Mouse (Mus musculus): Measurements from ENCODE around the gene Cd84. TPM values are rescaled to one million over a fixed set of nuclear protein-coding genes. Genes with fewer than 3 reads are reported as not detected.
"Not testable (repeated sequence)": the region's sequence is repeated elsewhere in the genome, so short reads cannot be mapped to it uniquely, and the experiment has no call there.

Cd84 gene
- polyA plus RNA-seq, 1 experiment from 2014 or later = 0.64 TPM

DNA sequence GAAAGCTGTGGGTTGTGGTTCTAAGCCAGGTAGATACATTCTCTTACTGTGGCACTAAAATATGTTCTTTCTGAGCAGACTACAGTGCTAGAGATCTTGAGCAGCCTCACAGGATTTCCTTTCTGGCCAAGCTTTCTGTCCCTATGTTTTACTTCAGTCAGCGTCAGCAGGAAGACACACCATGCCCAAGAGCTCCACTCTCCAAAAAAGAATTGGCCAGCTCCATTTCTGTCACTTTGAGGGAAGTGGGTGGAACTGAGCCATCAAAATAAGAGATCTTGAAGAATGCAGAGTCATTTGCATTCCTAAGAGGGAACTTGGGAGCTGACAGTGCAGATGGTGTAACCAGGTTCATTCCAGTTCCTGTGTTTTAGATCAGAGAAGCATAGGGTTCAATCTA, 47.5 kb downstream of the Cd84 start:
- Histone ChIP-seq H3K27me3 (ENCODE audit: control insufficient read depth, insufficient read depth, low read length) (no peaks in the 10 kb centered on the region), H3K36me3 (ENCODE audit: control insufficient read depth, insufficient read depth, low read length) (no peaks in the 10 kb centered on the region), H3K9ac (ENCODE audit: low read length) (no peak overlapping the region), H3K27ac (ENCODE audit: low read depth, low read length) (no peak overlapping the region), H3K9me3 (ENCODE audit: control insufficient read depth, low read length) (no peaks in the 10 kb centered on the region), H3K4me2 (no peak overlapping the region), H3K4me3 (ENCODE audit: low read depth, low read length) (no peak overlapping the region), H3K4me1 (ENCODE audit: control insufficient read depth, insufficient read depth, low read length) (no peaks in the 10 kb centered on the region)
- ATAC-seq (ENCODE audit: low FRiP score) (no peak), DNase-seq (ENCODE audit: low spot score, missing footprints) (no peak)
- WGBS = 84% methylated on average over 1 of the region's 1 CpGs

GRCm38 (mm10) chr1:171895364-171895763, 55.9 kb downstream of the Cd84 start, which contains the start of gene Gm10521:
Gene Gm10521, plus strand, starts transcription at chr1:171895664.
- not testable (repeated sequence) for H3K27me3 ChIP-seq (ENCODE audit: control insufficient read depth, insufficient read depth, low read length); H3K36me3 ChIP-seq (ENCODE audit: control insufficient read depth, insufficient read depth, low read length); H3K9ac ChIP-seq (ENCODE audit: low read length); H3K4me3 ChIP-seq (ENCODE audit: low read depth, low read length); H3K4me1 ChIP-seq (ENCODE audit: control insufficient read depth, insufficient read depth, low read length); H3K9me3 ChIP-seq (ENCODE audit: control insufficient read depth, low read length); DNase-seq (ENCODE audit: low spot score, missing footprints); H3K27ac ChIP-seq (ENCODE audit: low read depth, low read length); ATAC-seq (ENCODE audit: low FRiP score); H3K4me2 ChIP-seq
- 69% methylated on average over 5 of the region's 5 CpGs for WGBS

- H3K4me1 ChIP-seq (ENCODE audit: control insufficient read depth, insufficient read depth, low read length) = no peaks in the 10 kb centered on the region
- no peaks in the 10 kb centered on the region for H3K9me3 ChIP-seq (ENCODE audit: control insufficient read depth, low read length)
- H3K4me3 ChIP-seq (ENCODE audit: low read depth, low read length) = no peak overlapping the region
- no peak overlapping the region for H3K9ac ChIP-seq (ENCODE audit: low read length)
- H3K27ac ChIP-seq (ENCODE audit: low read depth, low read length) = no peak overlapping the region
- H3K36me3 ChIP-seq (ENCODE audit: control insufficient read depth, insufficient read depth, low read length) = no peaks in the 10 kb centered on the region
- 65% methylated on average over 1 of the region's 1 CpGs for WGBS
- ATAC-seq (ENCODE audit: low FRiP score) (no peak), DNase-seq (ENCODE audit: low spot score, missing footprints) (no peak)
- H3K27me3 ChIP-seq (ENCODE audit: control insufficient read depth, insufficient read depth, low read length) = no peaks in the 10 kb centered on the region
- no peak overlapping the region for H3K4me2 ChIP-seq
Observed at GRCm38 (mm10) chr1:171904011-171904410, 64.5 kb downstream of the Cd84 start.

DNA sequence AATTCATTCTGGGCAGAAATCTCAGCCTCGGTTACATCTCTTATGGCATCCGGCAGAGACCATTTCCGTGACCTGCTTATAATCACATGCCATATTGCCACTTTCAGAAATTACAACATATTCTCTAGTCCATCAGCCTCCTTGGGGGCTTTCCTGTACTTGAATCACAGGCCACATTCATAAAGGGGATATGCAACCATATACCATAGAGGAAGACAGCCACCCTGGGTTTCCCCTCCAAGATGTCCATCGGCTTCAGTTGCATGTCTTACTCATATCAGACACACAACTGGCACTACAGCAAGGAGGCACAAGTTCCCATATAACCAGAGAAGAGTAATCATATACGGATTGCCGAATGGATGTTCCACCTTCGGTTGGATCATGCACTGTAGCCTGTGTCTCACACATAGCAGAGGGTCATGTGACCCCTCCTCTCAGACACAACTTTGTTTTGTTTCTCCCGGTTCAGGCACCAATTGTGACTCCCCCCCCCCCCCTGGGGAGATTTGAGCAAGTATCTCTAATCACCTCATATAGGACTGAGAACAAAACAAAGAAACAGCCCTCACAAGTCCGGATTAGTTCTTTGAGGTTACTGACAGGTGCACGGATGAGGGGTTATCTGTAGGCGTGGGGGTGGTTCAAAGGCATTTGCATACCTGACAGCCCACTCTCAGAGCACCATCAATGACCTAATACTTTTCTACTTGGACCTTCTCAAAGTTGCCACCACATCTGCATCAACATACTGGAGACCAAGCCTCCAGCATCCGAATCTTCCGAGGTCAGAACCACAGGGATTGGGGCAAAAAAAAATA, 76.4 kb downstream of the Cd84 start:
- 78% methylated on average over 13 of the region's 13 CpGs for WGBS
- H3K9me3 ChIP-seq (ENCODE audit: control insufficient read depth, low read length) = 0 out of 2 replicates have a peak, but pooled peaks cover 2% of the 10 kb centered on the region
- no peak overlapping the region for H3K27ac ChIP-seq (ENCODE audit: low read depth, low read length)
- DNase-seq (ENCODE audit: low spot score, missing footprints) = no peak
- H3K36me3 ChIP-seq (ENCODE audit: control insufficient read depth, insufficient read depth, low read length) = no peaks in the 10 kb centered on the region
- H3K27me3 ChIP-seq (ENCODE audit: control insufficient read depth, insufficient read depth, low read length) = no peaks in the 10 kb centered on the region
- H3K4me3 ChIP-seq (ENCODE audit: low read depth, low read length) = no peak overlapping the region
- ATAC-seq (ENCODE audit: low FRiP score) = no peak
- H3K4me1 ChIP-seq (ENCODE audit: control insufficient read depth, insufficient read depth, low read length) = no peaks in the 10 kb centered on the region
- no peak overlapping the region for H3K4me2 ChIP-seq
- H3K9ac ChIP-seq (ENCODE audit: low read length) = no peak overlapping the region

- no peaks in the 10 kb centered on the region for H3K36me3 ChIP-seq (ENCODE audit: control insufficient read depth, insufficient read depth, low read length)
- ATAC-seq (ENCODE audit: low FRiP score) = no peak
- H3K27me3 ChIP-seq (ENCODE audit: control insufficient read depth, insufficient read depth, low read length) = no peaks in the 10 kb centered on the region
- H3K9me3 ChIP-seq (ENCODE audit: control insufficient read depth, low read length) = 0 out of 2 replicates have a peak, but pooled peaks cover 2% of the 10 kb centered on the region
- H3K4me3 ChIP-seq (ENCODE audit: low read depth, low read length) = no peak within 1 kb of the TSS
- no peak within 1 kb of the TSS for H3K9ac ChIP-seq (ENCODE audit: low read length)
- no peak within 1 kb of the TSS for H3K27ac ChIP-seq (ENCODE audit: low read depth, low read length)
- WGBS = 90% methylated on average over 14 of the region's 14 CpGs
- no peak for DNase-seq (ENCODE audit: low spot score, missing footprints)
- no peaks in the 10 kb centered on the region for H3K4me1 ChIP-seq (ENCODE audit: control insufficient read depth, insufficient read depth, low read length)
- H3K4me2 ChIP-seq = no peak within 1 kb of the TSS
Observed at GRCm38 (mm10) chr1:171917305-171918039, 78.0 kb downstream of the Cd84 start, which contains the start of gene Slamf6. Gene Slamf6, plus strand, starts transcription at chr1:171917515.

GRCm38 (mm10) chr1:171918136-171918920, 78.8 kb downstream of the Cd84 start:
- 87% methylated on average over 12 of the region's 12 CpGs for WGBS
- H3K9ac ChIP-seq (ENCODE audit: low read length) = no peak overlapping the region
- no peaks in the 10 kb centered on the region for H3K9me3 ChIP-seq (ENCODE audit: control insufficient read depth, low read length)
- no peak for DNase-seq (ENCODE audit: low spot score, missing footprints)
- ATAC-seq (ENCODE audit: low FRiP score) = no peak
- no peak overlapping the region for H3K4me3 ChIP-seq (ENCODE audit: low read depth, low read length)
- no peak overlapping the region for H3K27ac ChIP-seq (ENCODE audit: low read depth, low read length)
- H3K36me3 ChIP-seq (ENCODE audit: control insufficient read depth, insufficient read depth, low read length) = no peaks in the 10 kb centered on the region
- no peaks in the 10 kb centered on the region for H3K27me3 ChIP-seq (ENCODE audit: control insufficient read depth, insufficient read depth, low read length)
- no peaks in the 10 kb centered on the region for H3K4me1 ChIP-seq (ENCODE audit: control insufficient read depth, insufficient read depth, low read length)
- H3K4me2 ChIP-seq = no peak overlapping the region

DNA sequence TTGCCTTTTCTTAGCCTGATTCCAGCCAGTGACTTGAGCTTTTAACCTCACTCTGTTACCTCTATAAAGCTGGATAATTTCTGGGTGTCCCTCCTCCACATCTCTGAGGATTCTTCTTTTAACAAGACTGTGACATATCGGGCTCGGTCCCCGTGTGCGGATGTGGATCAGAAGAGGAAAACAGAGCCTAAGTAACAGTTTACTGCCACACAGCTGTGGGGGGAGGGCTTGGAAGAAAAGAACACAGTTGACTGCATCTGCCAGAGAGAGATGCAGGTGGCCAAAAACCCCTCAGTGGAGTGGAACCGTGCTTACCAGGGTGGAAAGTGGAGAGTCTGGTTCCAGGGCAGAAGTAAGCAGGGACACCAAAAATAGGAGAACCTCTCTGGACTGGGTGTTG, 79.7 kb downstream of the Cd84 start:
- Histone ChIP-seq H3K4me3 (ENCODE audit: low read depth, low read length) (no peak overlapping the region), H3K4me1 (ENCODE audit: control insufficient read depth, insufficient read depth, low read length) (no peaks in the 10 kb centered on the region), H3K9me3 (ENCODE audit: control insufficient read depth, low read length) (no peaks in the 10 kb centered on the region), H3K27ac (ENCODE audit: low read depth, low read length) (no peak overlapping the region), H3K36me3 (ENCODE audit: control insufficient read depth, insufficient read depth, low read length) (no peaks in the 10 kb centered on the region), H3K27me3 (ENCODE audit: control insufficient read depth, insufficient read depth, low read length) (no peaks in the 10 kb centered on the region), H3K9ac (ENCODE audit: low read length) (no peak overlapping the region), H3K4me2 (no peak overlapping the region)
- DNase-seq (ENCODE audit: low spot score, missing footprints) (no peak), ATAC-seq (ENCODE audit: low FRiP score) (no peak)
- WGBS = 81% methylated on average over 5 of the region's 5 CpGs

DNA sequence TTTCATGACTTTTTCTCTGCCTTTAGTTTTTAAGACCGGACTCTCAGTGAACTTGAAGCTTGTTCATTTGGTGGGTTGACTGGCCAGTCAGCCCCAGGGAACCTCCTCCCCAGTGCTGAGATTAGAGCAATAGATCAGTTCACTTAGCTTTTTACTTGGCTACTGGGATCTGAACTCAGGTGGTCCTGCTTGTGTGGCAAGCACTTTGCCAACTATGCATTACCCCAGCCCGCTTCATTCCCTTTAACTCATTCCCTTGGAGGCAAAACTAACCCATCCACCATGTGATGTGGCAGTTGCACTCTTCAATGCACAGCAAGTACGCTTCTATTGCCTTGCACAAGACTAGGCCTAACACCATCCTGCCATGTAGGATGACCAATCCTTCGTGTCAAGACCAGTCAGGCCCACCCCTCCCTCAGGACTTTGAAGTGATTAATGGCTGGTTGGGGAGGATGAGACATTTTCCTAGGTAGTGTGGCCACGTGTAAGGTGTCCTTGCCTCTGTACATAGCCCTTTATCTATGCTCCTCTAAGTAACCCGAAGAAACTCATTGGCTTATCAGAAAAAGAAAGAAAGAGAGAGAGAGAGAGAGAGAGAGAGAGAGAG, 80.5 kb downstream of the Cd84 start:
- 85% methylated on average over 6 of the region's 6 CpGs for WGBS
- no peak overlapping the region for H3K4me3 ChIP-seq (ENCODE audit: low read depth, low read length)
- no peak for DNase-seq (ENCODE audit: low spot score, missing footprints)
- H3K27me3 ChIP-seq (ENCODE audit: control insufficient read depth, insufficient read depth, low read length) = no peaks in the 10 kb centered on the region
- no peaks in the 10 kb centered on the region for H3K4me1 ChIP-seq (ENCODE audit: control insufficient read depth, insufficient read depth, low read length)
- H3K27ac ChIP-seq (ENCODE audit: low read depth, low read length) = no peak overlapping the region
- H3K4me2 ChIP-seq = no peak overlapping the region
- H3K36me3 ChIP-seq (ENCODE audit: control insufficient read depth, insufficient read depth, low read length) = no peaks in the 10 kb centered on the region
- H3K9ac ChIP-seq (ENCODE audit: low read length) = no peak overlapping the region
- ATAC-seq (ENCODE audit: low FRiP score) = no peak
- no peaks in the 10 kb centered on the region for H3K9me3 ChIP-seq (ENCODE audit: control insufficient read depth, low read length)

Measured in midbrain, embryonic 11.5 days (tissue).